Mouse (Mus musculus) olfactory bulb, adult 2 months (tissue): ENCODE results near the gene Dync1li1.

ENCODE experiments used
- CTCF ChIP-seq: fragments of 200-500 bp; IDR thresholded peaks from 2 replicates; pipeline ENCODE4 v1.5.1; 2012; ENCODE audit warnings: low read depth, mild to moderate bottlenecking, low read length, moderate library complexity; ENCODE audit not compliant: insufficient read depth
- POLR2A ChIP-seq: fragments of 200-500 bp; IDR thresholded peaks from 2 replicates; pipeline ENCODE4 v1.6.1; 2012; ENCODE audit warnings: mild to moderate bottlenecking, low read depth, low read length, moderate library complexity; ENCODE audit not compliant: insufficient read depth

GRCm38 (mm10) chr9:114697072-114697471 lies 8.5 kb downstream of the Dync1li1 start:
- TF ChIP-seq POLR2A = no peak
- no peak for TF ChIP-seq CTCF
